Mouse (Mus musculus): ENCODE results near the gene Gm10665.
"Not testable (repeated sequence)": the region's sequence is repeated elsewhere in the genome, so short reads cannot be mapped to it uniquely, and the experiment has no call there.

The Gm10665 gene

GRCm38 (mm10) chr7:22463975-22464374 is at the start of gene Gm10665:
Gm10665 (minus strand) TSS chr7:22464075.
- DNase-seq (ENCODE audit: low spot score in 2 of 2) = not testable (repeated sequence)

- DNase-seq (ENCODE audit: low spot score in 2 of 2) = not testable (repeated sequence)
These were observed 35.7 kb upstream of the Gm10665 start, which contains the start of gene Vmn1r151 for GRCm38 (mm10) chr7:22499578-22499977. Vmn1r151 (minus strand) TSS chr7:22499678.

GRCm38 (mm10) chr7:22438129-22438528 is 25.7 kb downstream of the Gm10665 start, which contains the start of gene Vmn1r149:
Vmn1r149 (minus strand) TSS chr7:22438229.
- not testable (repeated sequence) for DNase-seq (ENCODE audit: low spot score in 2 of 2)

- not testable (repeated sequence) for DNase-seq (ENCODE audit: low spot score in 2 of 2)
These were observed 50.6 kb downstream of the Gm10665 start, which contains the start of gene Vmn1r148 for GRCm38 (mm10) chr7:22413283-22413682. Vmn1r148 (plus strand) TSS chr7:22413583.

Measured in thymus, postnatal 10 days (tissue).